Mouse (Mus musculus): ENCODE measurements around the gene Gjb6. TPM values are rescaled to one million over a fixed set of nuclear protein-coding genes. Genes with fewer than 3 reads are reported as not detected.

Gjb6 gene
- polyA plus RNA-seq, 1 experiment from 2014 or later = 0.20 TPM

- no peak within 1 kb of the TSS for H3K27ac ChIP-seq (ENCODE audit: low read length)
- 31% methylated on average over 13 of the region's 13 CpGs for WGBS
- no peaks in the 10 kb centered on the region for H3K36me3 ChIP-seq (ENCODE audit: control insufficient read depth, insufficient read depth, low read length)
- no peak within 1 kb of the TSS for H3K4me3 ChIP-seq (ENCODE audit: low read length)
- H3K9me3 ChIP-seq (ENCODE audit: control insufficient read depth, low read length) = no peaks in the 10 kb centered on the region
- H3K4me1 ChIP-seq (ENCODE audit: control insufficient read depth, insufficient read depth, low read length) = no peaks in the 10 kb centered on the region
- ATAC-seq = no peak
- H3K27me3 ChIP-seq (replicated peaks; ENCODE audit: control insufficient read depth, insufficient read depth, low read length) = no peaks in the 10 kb centered on the region
- no peak within 1 kb of the TSS for H3K4me2 ChIP-seq (ENCODE audit: low read depth, low read length)
- H3K9ac ChIP-seq (ENCODE audit: low read depth, low read length) = no peak within 1 kb of the TSS
These were observed 17.4 kb downstream of the Gjb6 start, which contains the start of gene Gm4491 for GRCm38 (mm10) chr14:57115823-57116544. Gm4491 (minus strand) TSS chr14:57115883.

GRCm38 (mm10) chr14:57109194-57109593 lies 24.2 kb downstream of the Gjb6 start:
- H3K4me2 ChIP-seq (ENCODE audit: low read depth, low read length) = no peak overlapping the region
- no peak for ATAC-seq
- H3K36me3 ChIP-seq (ENCODE audit: control insufficient read depth, insufficient read depth, low read length) = no peaks in the 10 kb centered on the region
- peaks cover 24% of the 10 kb centered on the region for H3K27me3 ChIP-seq (replicated peaks; ENCODE audit: control insufficient read depth, insufficient read depth, low read length)
- no peak overlapping the region for H3K9ac ChIP-seq (ENCODE audit: low read depth, low read length)
- H3K4me1 ChIP-seq (ENCODE audit: control insufficient read depth, insufficient read depth, low read length) = peaks cover 5% of the 10 kb centered on the region; the same call in 1 of the 2 replicates
- H3K9me3 ChIP-seq (ENCODE audit: control insufficient read depth, low read length) = no peaks in the 10 kb centered on the region
- H3K4me3 ChIP-seq (ENCODE audit: low read length) = no peak overlapping the region
- 7% methylated on average over 4 of the region's 4 CpGs for WGBS
- no peak overlapping the region for H3K27ac ChIP-seq (ENCODE audit: low read length)

DNA sequence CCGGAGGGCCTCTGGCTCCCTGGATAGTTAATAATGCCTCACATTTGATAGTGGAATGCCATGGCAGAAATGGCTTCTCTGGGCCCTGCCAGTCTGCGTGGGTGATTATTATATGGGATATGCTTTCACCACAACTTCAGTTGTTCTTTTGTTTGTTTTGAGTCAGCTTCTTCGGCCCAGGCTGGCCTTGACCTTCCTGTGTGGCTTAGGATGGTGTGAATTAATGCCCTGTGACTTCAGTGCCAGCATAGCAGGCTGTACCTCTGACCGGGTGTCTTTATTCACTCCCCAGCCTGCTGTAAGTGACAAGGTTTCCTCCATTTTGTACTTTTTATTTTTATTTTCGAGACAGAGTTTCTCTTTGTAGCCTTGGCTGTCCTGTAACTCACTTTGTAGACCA lies 25.5 kb downstream of the Gjb6 start:
- 66% methylated on average over 5 of the region's 5 CpGs for WGBS
- H3K27me3 ChIP-seq (replicated peaks; ENCODE audit: control insufficient read depth, insufficient read depth, low read length) = peaks cover 32% of the 10 kb centered on the region
- no peak overlapping the region for H3K9ac ChIP-seq (ENCODE audit: low read depth, low read length)
- ATAC-seq = no peak
- H3K36me3 ChIP-seq (ENCODE audit: control insufficient read depth, insufficient read depth, low read length) = no peaks in the 10 kb centered on the region
- H3K4me1 ChIP-seq (ENCODE audit: control insufficient read depth, insufficient read depth, low read length) = peaks cover 5% of the 10 kb centered on the region; the same call in 1 of the 2 replicates
- H3K4me2 ChIP-seq (ENCODE audit: low read depth, low read length) = no peak overlapping the region
- no peaks in the 10 kb centered on the region for H3K9me3 ChIP-seq (ENCODE audit: control insufficient read depth, low read length)
- no peak overlapping the region for H3K27ac ChIP-seq (ENCODE audit: low read length)
- no peak overlapping the region for H3K4me3 ChIP-seq (ENCODE audit: low read length)

GRCm38 (mm10) chr14:57107091-57107490 lies 26.3 kb downstream of the Gjb6 start:
- Histone ChIP-seq H3K4me1 (ENCODE audit: control insufficient read depth, insufficient read depth, low read length) (peaks cover 5% of the 10 kb centered on the region; the same call in 1 of the 2 replicates), H3K4me3 (ENCODE audit: low read length) (no peak overlapping the region), H3K27ac (ENCODE audit: low read length) (no peak overlapping the region), H3K27me3 (replicated peaks; ENCODE audit: control insufficient read depth, insufficient read depth, low read length) (peaks cover 32% of the 10 kb centered on the region), H3K9me3 (ENCODE audit: control insufficient read depth, low read length) (no peaks in the 10 kb centered on the region), H3K4me2 (ENCODE audit: low read depth, low read length) (no peak overlapping the region), H3K36me3 (ENCODE audit: control insufficient read depth, insufficient read depth, low read length) (no peaks in the 10 kb centered on the region), H3K9ac (ENCODE audit: low read depth, low read length) (no peak overlapping the region)
- 62% methylated on average over 8 of the region's 8 CpGs for WGBS
- no peak for ATAC-seq

DNA sequence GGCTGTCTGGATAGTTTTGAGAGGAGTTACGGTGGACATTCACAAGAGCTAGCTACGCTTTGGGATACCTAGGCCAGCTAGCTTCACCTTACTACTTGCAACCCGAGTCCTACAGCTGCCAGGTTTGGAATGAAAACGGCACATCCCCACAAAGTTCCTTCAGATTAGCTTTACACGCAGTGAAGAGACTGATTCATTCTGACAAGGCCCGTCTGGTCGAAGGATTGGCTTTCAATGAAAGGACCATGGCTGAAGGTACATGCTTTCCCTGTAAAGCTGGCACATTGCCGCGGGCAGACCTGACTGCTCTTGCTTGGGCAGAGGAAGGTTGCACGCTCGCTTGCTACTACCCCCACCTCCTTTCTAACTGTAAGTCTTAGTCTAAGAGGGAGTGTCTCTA lies 27.7 kb downstream of the Gjb6 start:
- no peak overlapping the region for H3K27ac ChIP-seq (ENCODE audit: low read length)
- H3K36me3 ChIP-seq (ENCODE audit: control insufficient read depth, insufficient read depth, low read length) = no peaks in the 10 kb centered on the region
- no peak for ATAC-seq
- H3K9ac ChIP-seq (ENCODE audit: low read depth, low read length) = no peak overlapping the region
- 62% methylated on average over 11 of the region's 11 CpGs for WGBS
- H3K4me2 ChIP-seq (ENCODE audit: low read depth, low read length) = no peak overlapping the region
- H3K4me1 ChIP-seq (ENCODE audit: control insufficient read depth, insufficient read depth, low read length) = peaks cover 5% of the 10 kb centered on the region; the same call in 1 of the 2 replicates
- H3K27me3 ChIP-seq (replicated peaks; ENCODE audit: control insufficient read depth, insufficient read depth, low read length) = peaks cover 32% of the 10 kb centered on the region
- H3K4me3 ChIP-seq (ENCODE audit: low read length) = no peak overlapping the region
- H3K9me3 ChIP-seq (ENCODE audit: control insufficient read depth, low read length) = no peaks in the 10 kb centered on the region

DNA sequence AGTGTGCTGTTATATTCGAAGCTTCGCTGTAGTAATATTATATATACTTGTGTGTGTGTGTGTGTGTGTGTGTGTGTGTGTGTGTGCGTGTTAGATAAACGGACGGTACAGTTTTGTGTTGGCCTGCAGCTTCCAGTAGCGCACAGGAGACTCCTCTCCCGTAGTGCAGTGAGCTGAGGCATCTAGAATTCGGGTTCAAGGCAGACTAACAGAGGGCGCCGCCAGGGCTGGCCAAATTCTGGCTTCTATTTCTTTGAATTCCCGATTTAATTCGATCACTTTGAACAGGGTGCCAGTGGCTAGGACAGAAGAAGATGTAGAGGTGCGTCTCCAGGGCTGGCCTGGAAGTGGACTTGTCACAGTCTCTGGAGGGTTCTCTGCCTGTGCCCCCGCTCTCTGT lies 28.3 kb downstream of the Gjb6 start:
- Histone ChIP-seq H3K9me3 (ENCODE audit: control insufficient read depth, low read length) (no peaks in the 10 kb centered on the region), H3K4me3 (ENCODE audit: low read length) (peak overlapping the region; percentile 70), H3K9ac (ENCODE audit: low read depth, low read length) (no peak overlapping the region), H3K36me3 (ENCODE audit: control insufficient read depth, insufficient read depth, low read length) (no peaks in the 10 kb centered on the region), H3K4me2 (ENCODE audit: low read depth, low read length) (peak overlapping the region; percentile 99), H3K27me3 (replicated peaks; ENCODE audit: control insufficient read depth, insufficient read depth, low read length) (peaks cover 32% of the 10 kb centered on the region), H3K27ac (ENCODE audit: low read length) (no peak overlapping the region), H3K4me1 (ENCODE audit: control insufficient read depth, insufficient read depth, low read length) (peaks cover 5% of the 10 kb centered on the region; the same call in 1 of the 2 replicates)
- ATAC-seq = peak; percentile 8; the same call in 1 of the 2 replicates
- WGBS = 23% methylated on average over 14 of the region's 14 CpGs

- Histone ChIP-seq H3K4me3 (ENCODE audit: low read length) (peak within 1 kb of the TSS; percentile 70), H3K27ac (ENCODE audit: low read length) (no peak within 1 kb of the TSS), H3K9ac (ENCODE audit: low read depth, low read length) (peak within 1 kb of the TSS; percentile 74), H3K4me2 (ENCODE audit: low read depth, low read length) (peak within 1 kb of the TSS; percentile 99), H3K27me3 (replicated peaks; ENCODE audit: control insufficient read depth, insufficient read depth, low read length) (peaks cover 32% of the 10 kb centered on the region), H3K9me3 (ENCODE audit: control insufficient read depth, low read length) (no peaks in the 10 kb centered on the region), H3K4me1 (ENCODE audit: control insufficient read depth, insufficient read depth, low read length) (peaks cover 5% of the 10 kb centered on the region; the same call in 1 of the 2 replicates), H3K36me3 (ENCODE audit: control insufficient read depth, insufficient read depth, low read length) (no peaks in the 10 kb centered on the region)
- under 1% methylated on average over 99 of the region's 101 CpGs for WGBS
- ATAC-seq = peak; percentile 87
These were observed 29.0 kb downstream of the Gjb6 start, which contains the start of gene Gjb2 for GRCm38 (mm10) chr14:57104106-57105023. Gjb2 (minus strand) TSS chr14:57104702.

DNA sequence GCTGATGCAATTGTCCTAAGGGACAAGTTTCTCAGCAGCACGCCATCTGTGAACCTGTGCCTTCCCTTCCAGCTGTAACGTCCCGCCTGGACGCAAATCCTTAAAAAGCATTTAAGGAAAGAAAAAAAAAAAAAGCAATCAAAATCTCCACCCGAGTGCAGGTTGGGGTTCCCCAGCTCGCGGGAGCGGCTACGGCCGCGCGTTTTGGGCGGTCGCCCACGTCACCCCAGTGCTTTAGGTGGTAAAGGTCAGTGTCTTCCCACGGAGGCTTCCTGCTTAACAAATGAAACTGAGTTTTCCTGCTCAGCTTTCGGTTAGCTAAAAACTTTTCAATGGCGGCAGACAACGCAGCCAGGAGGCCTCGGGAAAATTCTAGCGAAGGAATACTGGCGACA lies 29.7 kb downstream of the Gjb6 start:
- ATAC-seq = peak; percentile 19; the same call in 1 of the 2 replicates
- H3K27me3 ChIP-seq (replicated peaks; ENCODE audit: control insufficient read depth, insufficient read depth, low read length) = peaks cover 32% of the 10 kb centered on the region
- peak overlapping the region; percentile 74 for H3K9ac ChIP-seq (ENCODE audit: low read depth, low read length)
- H3K4me1 ChIP-seq (ENCODE audit: control insufficient read depth, insufficient read depth, low read length) = peaks cover 5% of the 10 kb centered on the region; the same call in 1 of the 2 replicates
- H3K27ac ChIP-seq (ENCODE audit: low read length) = no peak overlapping the region
- no peaks in the 10 kb centered on the region for H3K36me3 ChIP-seq (ENCODE audit: control insufficient read depth, insufficient read depth, low read length)
- WGBS = 5% methylated on average over 22 of the region's 22 CpGs
- H3K4me3 ChIP-seq (ENCODE audit: low read length) = peak overlapping the region; percentile 70
- H3K9me3 ChIP-seq (ENCODE audit: control insufficient read depth, low read length) = no peaks in the 10 kb centered on the region
- peak overlapping the region; percentile 99 for H3K4me2 ChIP-seq (ENCODE audit: low read depth, low read length)

GRCm38 (mm10) chr14:57103121-57103520 lies 30.3 kb downstream of the Gjb6 start:
- Histone ChIP-seq H3K27ac (ENCODE audit: low read length) (no peak overlapping the region), H3K36me3 (ENCODE audit: control insufficient read depth, insufficient read depth, low read length) (no peaks in the 10 kb centered on the region), H3K9me3 (ENCODE audit: control insufficient read depth, low read length) (no peaks in the 10 kb centered on the region), H3K27me3 (replicated peaks; ENCODE audit: control insufficient read depth, insufficient read depth, low read length) (peaks cover 32% of the 10 kb centered on the region), H3K4me3 (ENCODE audit: low read length) (no peak overlapping the region), H3K4me1 (ENCODE audit: control insufficient read depth, insufficient read depth, low read length) (peaks cover 5% of the 10 kb centered on the region; the same call in 1 of the 2 replicates), H3K4me2 (ENCODE audit: low read depth, low read length) (peak overlapping the region; percentile 99; the same call in 1 of the 2 replicates), H3K9ac (ENCODE audit: low read depth, low read length) (no peak overlapping the region)
- no peak for ATAC-seq
- WGBS = 67% methylated on average over 6 of the region's 6 CpGs

Measured in intestine, embryonic 16.5 days (tissue).